29 mouse cellular contexts compared by ENCODE assay signal in the genomic region with DNA sequence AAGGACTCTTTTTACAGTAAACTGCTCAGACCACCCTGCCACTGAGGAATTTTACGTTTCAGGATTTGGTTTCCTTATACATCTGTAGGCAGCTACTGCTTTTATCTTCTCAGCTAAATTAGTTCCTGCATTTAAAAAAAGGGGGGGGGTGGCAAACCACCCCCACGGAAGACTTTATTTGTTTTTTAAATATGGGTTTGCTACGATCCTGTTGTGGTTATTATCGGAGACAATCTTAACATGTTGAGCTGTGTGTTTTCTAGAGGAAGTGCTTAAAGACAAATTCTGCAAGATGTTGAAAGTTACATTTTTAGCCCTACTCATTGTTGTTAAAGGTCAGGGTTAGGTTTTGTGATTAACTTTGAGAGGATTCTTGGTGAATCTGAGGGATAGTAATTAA.
DNase-seq lines count a peak whose midpoint lies in the region; ATAC-seq and TF ChIP-seq lines count a peak whose summit lies in the region.
"Had no signal": no experiment of that assay in that cellular context is flagged by ENCODE, and none has a peak within 500 bp of the region (broad histone marks: within the 10 kb centered on the region; RNA-seq: fewer than 3 reads in every experiment).

No protein-coding gene starts in this region.

- ATAC-seq in activated CD4-positive, CD25-positive, alpha-beta regulatory T cell, adult 4 months: peak; percentile 34
- ATAC-seq in midbrain, postnatal 0 days (ENCODE audit: low FRiP score): no peak
- no peak for ATAC-seq in midbrain, embryonic 15.5 days (replicated peaks)
- ATAC-seq: forebrain, embryonic 13.5 days; midbrain, embryonic 13.5 days had no signal

- no peak overlapping the region for H3K9ac ChIP-seq in midbrain, postnatal 0 days (replicated peaks; ENCODE audit: low read length, poor library complexity, severe bottlenecking)
- no peak overlapping the region for H3K9ac ChIP-seq in midbrain, embryonic 15.5 days
- H3K9ac ChIP-seq: embryonic facial prominence, embryonic 12.5 days; forebrain, embryonic 13.5 days; heart, embryonic 15.5 days; hindbrain, embryonic 15.5 days; liver, embryonic 13.5 days; lung, embryonic 15.5 days; midbrain, embryonic 13.5 days; neural tube, embryonic 15.5 days had no signal

- no peak for TF ChIP-seq CTCF in midbrain, postnatal 0 days (IDR thresholded peaks at IDR 0.05)

- H3K27me3 ChIP-seq in midbrain, postnatal 0 days (ENCODE audit: insufficient read depth, low read length): no peaks in the 10 kb centered on the region
- H3K27me3 ChIP-seq in midbrain, embryonic 15.5 days (replicated peaks): no peaks in the 10 kb centered on the region
- H3K27me3 ChIP-seq: embryonic facial prominence, embryonic 12.5 days; forebrain, embryonic 13.5 days; heart, embryonic 15.5 days; hindbrain, embryonic 15.5 days; liver, embryonic 13.5 days; lung, embryonic 15.5 days; midbrain, embryonic 13.5 days; neural tube, embryonic 15.5 days had no signal

- no peaks in the 10 kb centered on the region for H3K36me3 ChIP-seq in macrophage (ENCODE audit: inconsistent target)
- no peaks in the 10 kb centered on the region for H3K36me3 ChIP-seq in midbrain, postnatal 0 days (ENCODE audit: insufficient read depth, low read length)
- H3K36me3 ChIP-seq in midbrain, embryonic 15.5 days (replicated peaks): no peaks in the 10 kb centered on the region
- H3K36me3 ChIP-seq: embryonic facial prominence, embryonic 12.5 days; heart, embryonic 15.5 days; hindbrain, embryonic 15.5 days; limb, embryonic 10.5 days; liver, embryonic 13.5 days; lung, embryonic 15.5 days; midbrain, embryonic 13.5 days; neural tube, embryonic 15.5 days had no signal

- 9% methylated on average over 4 of the region's 4 CpGs for WGBS in macrophage (ENCODE audit: missing documents)
- 78% methylated on average over 4 of the region's 4 CpGs for WGBS in midbrain, postnatal 0 days
- 81% methylated on average over 4 of the region's 4 CpGs for WGBS in midbrain, embryonic 15.5 days

- H3K27ac ChIP-seq in macrophage: 0 out of 2 replicates have a peak overlapping the region, but pooled peaks have one; percentile 5
- H3K27ac ChIP-seq in midbrain, postnatal 0 days (ENCODE audit: low read depth, low read length): no peak overlapping the region
- no peak overlapping the region for H3K27ac ChIP-seq in midbrain, embryonic 15.5 days
- H3K27ac ChIP-seq: embryonic facial prominence, embryonic 12.5 days; forebrain, embryonic 13.5 days; heart, embryonic 15.5 days; hindbrain, embryonic 15.5 days; left cerebral cortex, adult 2 months; limb, embryonic 10.5 days; liver, embryonic 13.5 days; lung, embryonic 15.5 days; midbrain, embryonic 13.5 days; neural tube, embryonic 15.5 days; stomach, postnatal 0 days had no signal

- no peaks in the 10 kb centered on the region for H3K4me1 ChIP-seq in midbrain, postnatal 0 days (ENCODE audit: insufficient read depth, low read length)
- H3K4me1 ChIP-seq in midbrain, embryonic 15.5 days: no peaks in the 10 kb centered on the region
- H3K4me1 ChIP-seq: embryonic facial prominence, embryonic 12.5 days; forebrain, embryonic 13.5 days; heart, embryonic 15.5 days; hindbrain, embryonic 15.5 days; lung, embryonic 15.5 days; midbrain, embryonic 13.5 days; neural tube, embryonic 15.5 days had no signal

- H3K4me3 ChIP-seq in macrophage (ENCODE audit: inconsistent target): no peak overlapping the region
- no peak overlapping the region for H3K4me3 ChIP-seq in midbrain, postnatal 0 days (ENCODE audit: low read depth, low read length)
- no peak overlapping the region for H3K4me3 ChIP-seq in midbrain, embryonic 15.5 days
- H3K4me3 ChIP-seq: embryonic facial prominence, embryonic 12.5 days; erythroblast, embryonic 14.5 days; forebrain, embryonic 13.5 days; heart, embryonic 15.5 days; hindbrain, embryonic 15.5 days; left cerebral cortex, adult 2 months; limb, embryonic 10.5 days; liver, embryonic 13.5 days; lung, embryonic 15.5 days; midbrain, embryonic 13.5 days; myocyte; neural tube, embryonic 15.5 days had no signal

- H3K79me2 ChIP-seq in macrophage (ENCODE audit: inconsistent target): no peaks in the 10 kb centered on the region

- no peak overlapping the region for H3K4me2 ChIP-seq in midbrain, postnatal 0 days (ENCODE audit: low read depth, low read length, poor library complexity, severe bottlenecking)
- no peak overlapping the region for H3K4me2 ChIP-seq in midbrain, embryonic 15.5 days
- H3K4me2 ChIP-seq: embryonic facial prominence, embryonic 12.5 days; forebrain, embryonic 13.5 days; heart, embryonic 15.5 days; hindbrain, embryonic 15.5 days; liver, embryonic 13.5 days; lung, embryonic 15.5 days; midbrain, embryonic 13.5 days; neural tube, embryonic 15.5 days had no signal

- no peaks in the 10 kb centered on the region for H3K9me3 ChIP-seq in midbrain, postnatal 0 days (ENCODE audit: low read length)
- no peaks in the 10 kb centered on the region for H3K9me3 ChIP-seq in midbrain, embryonic 15.5 days
- H3K9me3 ChIP-seq: embryonic facial prominence, embryonic 12.5 days; forebrain, embryonic 13.5 days; heart, embryonic 15.5 days; hindbrain, embryonic 15.5 days; limb, embryonic 10.5 days; liver, embryonic 13.5 days; lung, embryonic 15.5 days; midbrain, embryonic 13.5 days; neural tube, embryonic 15.5 days had no signal

- peak; percentile 48 for DNase-seq in thymus, postnatal 0 days (ENCODE audit: low spot score)
- no peak for DNase-seq in thymus, postnatal 36 days
- no peak for DNase-seq in midbrain, postnatal 0 days (ENCODE audit: low spot score)
- DNase-seq in frontal cortex, adult 2 months (ENCODE audit: extremely low spot score in 1 of 2, low spot score in 1 of 2): no peak
- DNase-seq: adrenal gland, postnatal 36 days; cerebellum, adult 8-10 months; gastrocnemius, postnatal 10 days; heart, adult 18-20 months; heart, postnatal 4 days; kidney, adult 18-20 months; kidney, postnatal 14 days; liver, embryonic 13.5 days; right cerebral cortex, postnatal 25 days; thymus, postnatal 14 days had no signal
